Mouse (Mus musculus) spleen, adult 2 months (tissue): ENCODE measurements at regions not wholly inside any gene's neighbourhood (a gene's known extent, or its start where the extent isn't known, plus 50 kb on each side); places are given as distances from the start of the nearest gene placed in this dataset.

ENCODE experiments used
- DNase-seq, 2 experiments: peaks; one replicate each; pipeline versions ENCODE4 v3.0.0 to v3.0.0-alpha.2; 2012 to 2021; ENCODE audit warnings: low spot score in 2 of 2, low read depth in 1 of 2
- H3K27ac ChIP-seq: fragments of 200-500 bp; 2 replicates; pipeline ENCODE4 v1.5.1; 2012; ENCODE audit warnings: low read length, inconsistent platforms; ENCODE audit not compliant: insufficient read depth
- H3K27me3 ChIP-seq: fragments of 200-500 bp; 2 replicates; pipeline ENCODE4 v1.6.1; 2012; ENCODE audit warnings: mild to moderate bottlenecking, moderate library complexity, low read length, inconsistent platforms; ENCODE audit not compliant: control insufficient read depth, insufficient read depth
- H3K36me3 ChIP-seq: fragments of 200-500 bp; 2 replicates; pipeline ENCODE4 v1.6.1; 2012; ENCODE audit warnings: mild to moderate bottlenecking, low read length, inconsistent platforms; ENCODE audit not compliant: control insufficient read depth, insufficient read depth
- H3K4me1 ChIP-seq: fragments of 200-500 bp; 2 replicates; pipeline ENCODE4 v1.6.1; 2011; ENCODE audit warnings: inconsistent platforms; ENCODE audit not compliant: control insufficient read depth, insufficient read depth, insufficient read length
- H3K4me3 ChIP-seq: fragments of 200-500 bp; 2 replicates; pipeline ENCODE4 v1.5.1; 2011; ENCODE audit warnings: mild to moderate bottlenecking, inconsistent platforms; ENCODE audit not compliant: insufficient read depth, insufficient read length; ENCODE audit errors: extremely low read depth
- CTCF ChIP-seq: fragments of 200-500 bp; IDR thresholded peaks from 2 replicates; pipeline ENCODE4 v1.5.1; 2011; ENCODE audit warnings: mild to moderate bottlenecking, inconsistent platforms; ENCODE audit not compliant: insufficient read depth, insufficient read length, insufficient replicate concordance; ENCODE audit errors: extremely low read depth
- POLR2A ChIP-seq: fragments of 200-500 bp; IDR thresholded peaks from 2 replicates; pipeline ENCODE4 v1.6.1; 2011; ENCODE audit warnings: low read depth, low read length, inconsistent platforms
- WGBS: fragments of 180-500 bp; shearing (Covaris S2); methylation state at CpG from one replicate; pipeline ENCODE4 v1.1.7; 2018; 5-methylcytosine and 5-hydroxymethylcytosine counted together

DNA sequence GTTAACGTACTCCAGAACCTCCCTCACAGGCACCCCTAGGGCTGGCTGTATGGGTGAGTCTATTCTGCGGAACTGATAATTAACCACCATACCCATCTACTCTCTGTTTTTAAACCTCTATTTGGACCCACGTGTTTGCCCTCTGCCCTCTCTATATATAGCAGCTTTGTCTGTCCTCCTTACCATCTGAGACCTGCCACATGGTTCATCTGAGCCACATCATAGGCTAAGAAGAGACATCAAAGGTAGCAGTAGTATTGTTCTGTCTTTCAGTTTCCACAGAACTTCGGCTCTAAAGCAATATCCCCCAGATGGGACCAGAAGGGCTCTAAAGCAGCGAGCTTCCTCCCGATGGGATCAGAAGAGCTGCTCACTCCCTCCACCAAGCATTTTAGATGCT, 281.7 kb upstream of the Xylt1 start:
- 63% methylated on average over 6 of the region's 6 CpGs for WGBS
- Histone ChIP-seq H3K4me3 (no peak overlapping the region), H3K4me1 (no peaks in the 10 kb centered on the region), H3K36me3 (no peaks in the 10 kb centered on the region), H3K27ac (no peak overlapping the region), H3K27me3 (no peaks in the 10 kb centered on the region)
- no peak for TF ChIP-seq POLR2A
- TF ChIP-seq CTCF = no peak
- DNase-seq = no peak

DNA sequence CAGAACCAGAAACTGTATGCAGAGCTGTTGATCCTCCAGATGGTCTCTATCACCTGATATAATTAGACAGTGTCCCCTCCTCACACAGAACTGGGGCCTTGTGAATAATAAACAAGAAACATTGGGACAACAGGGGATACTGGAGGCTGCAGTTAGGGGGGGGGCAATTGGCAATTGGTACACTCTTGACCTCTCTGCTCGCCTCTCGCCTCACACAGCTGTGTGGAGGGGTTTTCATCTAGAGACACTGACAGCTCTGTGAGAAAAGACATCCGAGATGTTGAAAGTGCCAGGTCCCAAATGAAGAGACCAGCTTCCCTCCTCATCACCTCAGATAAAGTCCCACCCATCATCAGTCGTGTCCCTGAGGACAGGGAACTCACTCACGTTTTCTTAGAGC, 277.7 kb upstream of the Xylt1 start:
- no peaks in the 10 kb centered on the region for H3K4me1 ChIP-seq
- TF ChIP-seq CTCF (no peak), POLR2A (no peak)
- H3K36me3 ChIP-seq = no peaks in the 10 kb centered on the region
- no peaks in the 10 kb centered on the region for H3K27me3 ChIP-seq
- no peak overlapping the region for H3K4me3 ChIP-seq
- 74% methylated on average over 5 of the region's 5 CpGs for WGBS
- H3K27ac ChIP-seq = no peak overlapping the region
- DNase-seq = no peak

DNA sequence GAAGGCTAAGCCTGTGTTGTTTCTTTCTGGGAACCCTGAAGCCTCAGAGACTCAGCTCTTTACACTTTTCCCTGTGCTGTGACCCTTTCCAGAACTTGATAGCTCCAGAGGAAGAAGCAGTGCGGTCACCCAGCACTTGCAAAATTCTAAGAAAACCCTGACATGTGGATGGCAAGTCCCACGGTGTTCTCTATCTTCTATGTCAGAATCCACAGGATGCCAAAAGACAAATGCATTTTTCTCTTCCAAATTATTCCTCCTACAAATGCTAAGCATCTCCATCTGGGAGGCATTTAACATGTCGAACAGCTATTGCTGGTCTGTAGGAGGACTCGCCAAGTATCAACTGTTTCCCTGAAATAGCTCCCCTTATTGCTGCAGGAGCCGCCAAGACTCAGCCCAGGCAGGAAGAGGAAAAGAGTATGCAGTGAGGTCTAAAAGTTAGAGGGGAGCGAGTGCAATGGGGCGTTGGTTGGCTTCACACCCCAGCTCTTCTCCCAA, 274.0 kb upstream of the Xylt1 start:
- Histone ChIP-seq H3K27me3 (no peaks in the 10 kb centered on the region), H3K4me3 (no peak overlapping the region), H3K36me3 (no peaks in the 10 kb centered on the region), H3K4me1 (no peaks in the 10 kb centered on the region), H3K27ac (no peak overlapping the region)
- 84% methylated on average over 7 of the region's 7 CpGs for WGBS
- DNase-seq = no peak
- TF ChIP-seq CTCF (no peak), POLR2A (no peak)

DNA sequence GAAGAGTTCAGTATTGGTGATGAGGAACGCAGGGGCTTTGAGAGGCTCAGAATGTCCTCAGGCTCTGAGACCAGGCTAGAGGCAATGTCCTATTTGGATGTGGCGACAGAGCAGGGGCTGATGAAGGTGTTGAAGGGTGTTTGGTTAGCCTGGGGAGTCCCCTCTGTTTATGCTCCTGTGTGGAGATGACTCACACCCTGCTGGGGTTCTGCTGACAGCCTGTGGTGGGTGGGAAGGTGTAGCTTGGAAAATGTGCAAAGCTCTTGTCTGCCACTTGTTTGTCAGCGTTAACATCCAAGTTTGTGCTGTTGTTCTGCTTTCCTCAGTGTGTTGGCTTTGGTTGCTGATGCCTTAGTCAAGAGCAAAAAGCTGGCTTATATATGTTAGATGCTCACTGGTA, 272.4 kb upstream of the Xylt1 start:
- H3K27me3 ChIP-seq = no peaks in the 10 kb centered on the region
- TF ChIP-seq CTCF (no peak), POLR2A (no peak)
- 72% methylated on average over 3 of the region's 3 CpGs for WGBS
- no peaks in the 10 kb centered on the region for H3K4me1 ChIP-seq
- H3K27ac ChIP-seq = no peak overlapping the region
- no peaks in the 10 kb centered on the region for H3K36me3 ChIP-seq
- no peak for DNase-seq
- no peak overlapping the region for H3K4me3 ChIP-seq

DNA sequence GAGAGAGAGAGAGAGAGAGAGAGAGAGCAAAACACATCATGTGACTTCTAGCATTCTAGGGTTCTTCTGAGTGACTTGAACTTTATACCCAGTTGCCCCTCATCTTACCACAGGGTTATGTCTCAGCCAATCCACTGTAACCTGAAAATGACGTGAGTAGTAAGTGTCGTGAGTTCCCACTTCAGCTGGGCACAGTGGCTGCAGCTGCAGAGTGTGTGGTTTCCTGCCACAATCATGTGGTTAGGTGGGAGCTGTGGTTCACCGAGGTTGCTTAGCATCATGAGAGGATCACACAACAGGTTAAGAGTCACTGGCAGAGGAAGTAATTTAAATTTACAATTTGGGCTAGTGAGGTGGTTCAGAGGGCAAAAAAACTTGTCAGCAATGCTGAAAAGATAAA, 253.1 kb upstream of the Xylt1 start:
- H3K27ac ChIP-seq = no peak overlapping the region
- no peaks in the 10 kb centered on the region for H3K4me1 ChIP-seq
- no peaks in the 10 kb centered on the region for H3K27me3 ChIP-seq
- no peak overlapping the region for H3K4me3 ChIP-seq
- WGBS = 2% methylated on average over 3 of the region's 3 CpGs
- DNase-seq = peak; percentile 66 to 67
- TF ChIP-seq POLR2A = no peak
- no peak for TF ChIP-seq CTCF
- no peaks in the 10 kb centered on the region for H3K36me3 ChIP-seq

DNA sequence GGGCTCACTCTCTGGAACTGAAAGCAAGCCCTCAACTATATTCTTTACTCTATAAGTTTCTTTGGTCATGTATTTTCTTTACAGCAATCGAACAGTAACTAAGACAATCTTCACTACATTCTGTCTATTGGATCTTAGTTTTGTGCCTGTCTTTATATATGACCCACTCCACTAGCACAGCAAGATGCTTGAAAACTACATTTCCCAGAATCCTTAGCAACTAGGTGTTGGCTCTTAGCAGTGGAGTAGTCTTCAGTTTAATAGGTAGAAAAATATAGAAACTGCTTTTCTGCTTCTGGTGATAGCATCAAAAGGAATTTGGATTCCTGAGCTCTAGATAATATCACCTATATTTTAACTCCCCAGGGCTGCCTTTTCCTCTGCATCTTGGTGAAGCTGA, 245.9 kb upstream of the Xylt1 start:
- no peak for DNase-seq
- no peak overlapping the region for H3K27ac ChIP-seq
- no peak overlapping the region for H3K4me3 ChIP-seq
- H3K36me3 ChIP-seq = no peaks in the 10 kb centered on the region
- TF ChIP-seq CTCF (no peak), POLR2A (no peak)
- H3K27me3 ChIP-seq = no peaks in the 10 kb centered on the region
- WGBS = 86% methylated on average over 1 of the region's 1 CpGs
- H3K4me1 ChIP-seq = no peaks in the 10 kb centered on the region

DNA sequence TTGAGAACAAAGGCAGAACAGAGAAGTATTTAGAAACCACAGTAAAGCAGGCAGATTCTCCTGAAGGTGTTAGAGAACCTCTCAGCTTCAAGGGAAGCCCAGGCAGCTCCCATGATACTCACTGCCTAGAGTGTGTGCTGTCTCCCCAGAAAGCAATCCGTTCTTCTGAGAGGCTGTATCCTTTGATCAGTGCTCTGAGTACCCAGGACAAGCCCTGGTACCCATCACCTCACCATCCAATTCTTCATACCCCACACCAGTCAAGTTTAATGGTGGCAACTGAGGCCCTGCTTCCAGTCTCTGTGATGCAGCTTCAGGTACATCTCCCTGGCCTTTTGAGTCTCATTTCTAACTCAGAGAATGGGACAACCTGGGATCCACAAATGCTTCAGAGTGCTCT, 242.1 kb upstream of the Xylt1 start:
- Histone ChIP-seq H3K36me3 (no peaks in the 10 kb centered on the region), H3K4me3 (no peak overlapping the region), H3K27me3 (no peaks in the 10 kb centered on the region), H3K27ac (no peak overlapping the region), H3K4me1 (no peaks in the 10 kb centered on the region)
- DNase-seq = no peak
- 52% methylated on average over 1 of the region's 1 CpGs for WGBS
- TF ChIP-seq CTCF (no peak), POLR2A (no peak)
